Mouse (Mus musculus) forebrain, embryonic 10.5 days (tissue): ENCODE measurements around the gene Lrig2. TPM values are rescaled to one million over a fixed set of nuclear protein-coding genes. Genes with fewer than 3 reads are reported as not detected.

Source experiments
- DNase-seq: peaks from one replicate; pipeline ENCODE4 v3.0.0-alpha.2; 2017; ENCODE audit warnings: low spot score; ENCODE audit errors: extremely low spot score
- H3K27ac ChIP-seq: fragments of 300-500 bp; sonication (generic); 2 replicates; pipeline ENCODE4 v1.5.1; 2016; ENCODE audit warnings: mild to moderate bottlenecking
- H3K27me3 ChIP-seq: fragments of 300-500 bp; sonication (generic); 2 replicates; pipeline ENCODE4 v1.6.1; 2016; ENCODE audit warnings: mild to moderate bottlenecking; ENCODE audit not compliant: poor library complexity, severe bottlenecking
- H3K36me3 ChIP-seq: fragments of 300-500 bp; sonication (generic); replicated peaks from 2 replicates; pipeline ENCODE4 v1.6.1; 2016; ENCODE audit warnings: mild to moderate bottlenecking, moderate library complexity
- H3K4me1 ChIP-seq: fragments of 300-500 bp; sonication (generic); 2 replicates; pipeline ENCODE4 v1.6.1; 2016
- H3K4me3 ChIP-seq: fragments of 300-500 bp; sonication (generic); 2 replicates; pipeline ENCODE4 v1.5.1; 2016; ENCODE audit warnings: mild to moderate bottlenecking, moderate library complexity
- H3K9me3 ChIP-seq: fragments of 300-500 bp; sonication (generic); 2 replicates; pipeline ENCODE4 v1.6.1; 2016; ENCODE audit warnings: mild to moderate bottlenecking, moderate library complexity
- WGBS: fragments of 180-500 bp; shearing (Covaris S2); methylation state at CpG from one replicate; pipeline ENCODE4 v1.1.7; 2016; 5-methylcytosine and 5-hydroxymethylcytosine counted together
- polyA plus RNA-seq: library from polyadenylated mRNA; unstranded; fragments of >200 nt; fragmentation: Nextera tagmentation; extraction: Ambion mirVana; gene quantifications from 2 replicates; pipeline ENCODE4 v1.2.1, GENCODE M21; 2016

Gene Lrig2
- polyA plus RNA-seq, 1 experiment from 2014 or later = 15.1 TPM

DNA sequence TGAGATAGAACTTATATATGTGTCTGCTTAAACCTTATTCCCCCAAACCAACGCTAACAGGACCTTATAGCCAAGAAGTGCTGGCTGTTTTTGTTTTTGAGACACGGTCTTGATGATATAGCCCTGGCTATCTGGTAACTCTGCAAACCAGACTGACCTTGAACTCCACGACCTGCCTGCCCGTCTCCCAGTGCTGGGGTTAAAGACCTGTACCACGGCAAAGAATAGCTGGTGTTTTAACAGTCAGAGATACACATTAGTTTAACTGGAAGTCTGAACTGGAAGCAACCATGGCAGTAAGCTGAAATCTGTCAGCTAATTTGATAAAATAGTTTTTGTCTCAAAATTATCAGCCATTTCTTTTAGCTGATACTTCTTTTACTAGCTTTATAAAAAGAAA, 94.9 kb downstream of the Lrig2 start:
- Histone ChIP-seq H3K27me3 (no peaks in the 10 kb centered on the region), H3K27ac (no peak overlapping the region), H3K4me3 (no peak overlapping the region), H3K36me3 (no peaks in the 10 kb centered on the region), H3K4me1 (no peaks in the 10 kb centered on the region), H3K9me3 (no peaks in the 10 kb centered on the region)
- WGBS = 84% methylated on average over 5 of the region's 5 CpGs
- DNase-seq = no peak

- no peak for DNase-seq
- Histone ChIP-seq H3K9me3 (no peaks in the 10 kb centered on the region), H3K36me3 (no peaks in the 10 kb centered on the region), H3K4me1 (peaks cover 4% of the 10 kb centered on the region; the same call in 1 of the 2 replicates), H3K27me3 (no peaks in the 10 kb centered on the region), H3K4me3 (no peak overlapping the region), H3K27ac (no peak overlapping the region)
- 88% methylated on average over 6 of the region's 6 CpGs for WGBS
Measured at GRCm38 (mm10) chr3:104412482-104412881, 99.2 kb downstream of the Lrig2 start.

GRCm38 (mm10) chr3:104407506-104407905, 104.2 kb downstream of the Lrig2 start:
- Histone ChIP-seq H3K27me3 (no peaks in the 10 kb centered on the region), H3K9me3 (no peaks in the 10 kb centered on the region), H3K4me3 (no peak overlapping the region), H3K36me3 (no peaks in the 10 kb centered on the region), H3K27ac (no peak overlapping the region), H3K4me1 (peaks cover 4% of the 10 kb centered on the region; the same call in 1 of the 2 replicates)
- WGBS = 88% methylated on average over 7 of the region's 7 CpGs
- DNase-seq = no peak

DNA sequence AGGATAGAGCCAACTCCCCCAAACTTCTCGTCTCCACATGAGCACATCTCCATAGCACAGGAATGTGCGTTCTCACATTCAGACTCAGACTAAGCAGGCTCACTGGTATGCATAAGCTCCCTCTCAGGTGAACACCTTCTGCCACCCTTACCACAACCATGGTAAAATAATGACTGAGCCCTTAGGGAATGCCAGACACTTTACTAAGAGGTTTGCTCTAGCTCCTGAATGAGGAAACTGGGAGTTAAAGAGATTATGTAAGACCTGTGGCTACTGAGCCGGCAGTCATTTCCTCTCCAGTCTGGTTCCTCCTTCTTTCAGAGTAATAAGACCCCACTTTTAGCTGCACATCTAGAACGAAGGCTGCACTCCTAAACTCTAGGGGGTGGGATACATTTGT, 108.1 kb downstream of the Lrig2 start:
- 84% methylated on average over 4 of the region's 4 CpGs for WGBS

DNA sequence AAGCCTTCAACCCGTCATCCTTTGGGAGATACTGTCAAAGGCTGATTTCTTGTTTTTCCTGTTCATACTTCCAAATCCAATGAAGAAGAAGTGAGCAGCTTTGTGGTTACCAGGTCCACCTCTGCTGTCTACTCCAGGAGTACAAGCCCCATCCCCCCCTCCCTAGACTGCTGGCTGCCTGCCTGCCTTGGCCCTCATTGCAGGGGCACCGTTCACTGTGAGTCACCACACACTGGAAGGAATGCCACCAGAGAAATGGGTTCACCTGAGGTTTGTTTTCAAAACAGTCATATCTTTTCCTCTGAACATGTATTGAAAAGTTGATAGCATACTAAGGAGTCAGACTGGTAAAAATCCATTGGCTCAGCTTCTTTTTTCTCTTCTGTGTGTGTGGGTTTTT, 110.5 kb downstream of the Lrig2 start:
- DNase-seq = no peak
- no peaks in the 10 kb centered on the region for H3K27me3 ChIP-seq
- 89% methylated on average over 2 of the region's 2 CpGs for WGBS
- no peak overlapping the region for H3K27ac ChIP-seq
- no peaks in the 10 kb centered on the region for H3K9me3 ChIP-seq
- no peaks in the 10 kb centered on the region for H3K36me3 ChIP-seq
- H3K4me1 ChIP-seq = peaks cover 6% of the 10 kb centered on the region
- no peak overlapping the region for H3K4me3 ChIP-seq

More for the DNA sequence above, 108.1 kb downstream of the Lrig2 start:
- Histone ChIP-seq H3K4me1 (no peaks in the 10 kb centered on the region), H3K4me3 (no peak overlapping the region), H3K27ac (no peak overlapping the region), H3K9me3 (no peaks in the 10 kb centered on the region), H3K27me3 (no peaks in the 10 kb centered on the region), H3K36me3 (no peaks in the 10 kb centered on the region)
- no peak for DNase-seq

DNA sequence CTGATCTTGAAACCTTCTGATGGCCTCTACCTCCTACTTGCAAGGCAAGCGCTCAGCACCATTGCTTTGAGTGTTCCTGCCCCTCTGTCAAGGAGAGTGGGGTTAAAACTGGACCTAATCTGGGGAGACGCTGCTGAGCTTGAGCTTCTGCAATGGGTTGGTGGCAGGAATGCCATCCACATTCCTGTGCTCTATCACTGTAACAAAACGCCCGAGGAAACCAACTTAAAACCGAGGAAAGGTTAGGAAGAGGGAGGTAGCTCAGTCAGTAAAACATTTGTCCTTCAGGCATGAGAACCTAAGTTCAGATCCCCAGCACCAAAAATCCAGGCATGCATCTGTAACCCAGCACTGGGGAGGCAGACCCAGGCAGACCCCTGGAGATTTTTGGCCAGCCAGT, 111.6 kb downstream of the Lrig2 start:
- DNase-seq = no peak
- Histone ChIP-seq H3K9me3 (no peaks in the 10 kb centered on the region), H3K27ac (no peak overlapping the region), H3K36me3 (no peaks in the 10 kb centered on the region), H3K4me3 (no peak overlapping the region), H3K27me3 (no peaks in the 10 kb centered on the region), H3K4me1 (peaks cover 11% of the 10 kb centered on the region)
- 95% methylated on average over 5 of the region's 5 CpGs for WGBS

GRCm38 (mm10) chr3:104399296-104400045, 112.2 kb downstream of the Lrig2 start:
- 86% methylated on average over 10 of the region's 10 CpGs for WGBS
- H3K4me3 ChIP-seq = no peak overlapping the region
- H3K27me3 ChIP-seq = no peaks in the 10 kb centered on the region

DNA sequence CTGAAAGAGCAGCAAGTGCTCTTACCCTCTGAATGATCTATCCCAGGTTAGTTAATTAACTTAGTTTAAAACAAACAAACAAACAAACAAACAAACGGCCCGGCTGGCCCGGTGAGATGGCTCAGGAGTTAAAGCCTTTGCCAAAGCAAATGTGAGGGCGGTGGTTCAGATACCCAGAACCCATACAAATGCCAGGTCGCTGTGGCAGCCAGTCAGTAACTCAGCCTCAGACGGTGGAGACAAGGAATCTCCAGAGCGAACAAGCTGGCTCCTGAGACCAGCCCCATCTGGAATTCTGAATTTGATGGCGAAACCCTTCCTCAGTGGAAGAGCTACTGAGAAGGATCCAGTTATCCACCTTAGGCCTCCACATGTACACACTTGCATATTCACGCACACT, 114.4 kb downstream of the Lrig2 start:
- 87% methylated on average over 9 of the region's 9 CpGs for WGBS
- no peak overlapping the region for H3K4me3 ChIP-seq

More at GRCm38 (mm10) chr3:104399296-104400045, 112.2 kb downstream of the Lrig2 start:
- H3K4me1 ChIP-seq = peaks cover 11% of the 10 kb centered on the region
- DNase-seq = no peak
- H3K27ac ChIP-seq = no peak overlapping the region
- H3K9me3 ChIP-seq = no peaks in the 10 kb centered on the region
- no peaks in the 10 kb centered on the region for H3K36me3 ChIP-seq

DNA sequence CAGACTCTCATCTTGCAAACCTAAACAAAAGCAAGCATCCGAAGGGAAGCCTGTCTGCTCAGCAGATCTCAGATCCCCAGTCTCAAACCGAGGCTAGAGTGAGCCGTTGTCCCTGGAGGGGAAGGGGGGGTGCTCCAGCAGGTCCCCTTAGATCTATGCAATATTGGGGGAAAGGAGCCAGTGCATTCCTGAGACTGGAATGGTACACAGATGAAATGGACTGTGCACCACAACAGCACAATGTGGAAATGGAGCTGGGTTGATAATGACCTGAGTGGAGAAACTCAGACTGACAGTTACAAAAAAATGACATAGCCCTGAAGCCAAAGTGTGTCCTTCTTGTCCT, 115.0 kb downstream of the Lrig2 start:
- H3K27me3 ChIP-seq = no peaks in the 10 kb centered on the region
- peaks cover 11% of the 10 kb centered on the region for H3K4me1 ChIP-seq
- H3K4me3 ChIP-seq = no peak overlapping the region
- H3K27ac ChIP-seq = no peak overlapping the region
- H3K36me3 ChIP-seq = no peaks in the 10 kb centered on the region
- 51% methylated on average over 3 of the region's 3 CpGs for WGBS
- no peak for DNase-seq
- H3K9me3 ChIP-seq = 0 out of 2 replicates have a peak, but pooled peaks cover 2% of the 10 kb centered on the region

More for the DNA sequence above, 114.4 kb downstream of the Lrig2 start:
- Histone ChIP-seq H3K27ac (no peak overlapping the region), H3K36me3 (no peaks in the 10 kb centered on the region), H3K27me3 (no peaks in the 10 kb centered on the region), H3K4me1 (peaks cover 11% of the 10 kb centered on the region), H3K9me3 (0 out of 2 replicates have a peak, but pooled peaks cover 2% of the 10 kb centered on the region)
- no peak for DNase-seq

- peaks cover 11% of the 10 kb centered on the region for H3K4me1 ChIP-seq
- H3K9me3 ChIP-seq = 0 out of 2 replicates have a peak, but pooled peaks cover 2% of the 10 kb centered on the region
- H3K27ac ChIP-seq = no peak overlapping the region
- no peak for DNase-seq
- WGBS = 66% methylated on average over 11 of the region's 11 CpGs
- H3K36me3 ChIP-seq = no peaks in the 10 kb centered on the region
- H3K4me3 ChIP-seq = no peak overlapping the region
- no peaks in the 10 kb centered on the region for H3K27me3 ChIP-seq
Measured at GRCm38 (mm10) chr3:104396067-104396735, 115.5 kb downstream of the Lrig2 start.

DNA sequence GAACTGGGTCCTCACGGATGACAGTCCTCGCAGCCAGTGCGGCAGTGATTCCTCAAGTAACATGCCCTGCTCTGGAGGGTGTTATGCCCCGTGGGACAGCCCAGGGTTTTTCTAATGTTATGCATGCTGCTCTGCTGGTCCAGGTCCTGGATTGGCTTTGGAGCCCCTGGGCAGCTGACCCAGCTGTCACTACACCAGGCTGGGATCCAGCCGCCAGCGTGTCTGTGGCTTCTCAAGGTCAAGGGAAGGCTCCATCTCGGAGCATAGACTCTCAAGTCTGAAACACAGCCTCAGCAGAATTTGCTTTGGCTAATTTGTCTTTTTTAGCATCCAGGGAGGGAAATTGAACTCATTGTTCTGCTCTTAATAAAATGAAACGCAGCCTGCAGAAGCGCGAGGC, 121.6 kb downstream of the Lrig2 start:
- Histone ChIP-seq H3K36me3 (no peaks in the 10 kb centered on the region), H3K27ac (no peak overlapping the region), H3K4me1 (peaks cover 4% of the 10 kb centered on the region; the same call in 1 of the 2 replicates), H3K4me3 (no peak overlapping the region), H3K27me3 (no peaks in the 10 kb centered on the region), H3K9me3 (0 out of 2 replicates have a peak, but pooled peaks cover 2% of the 10 kb centered on the region)
- WGBS = 87% methylated on average over 10 of the region's 10 CpGs
- DNase-seq = no peak

DNA sequence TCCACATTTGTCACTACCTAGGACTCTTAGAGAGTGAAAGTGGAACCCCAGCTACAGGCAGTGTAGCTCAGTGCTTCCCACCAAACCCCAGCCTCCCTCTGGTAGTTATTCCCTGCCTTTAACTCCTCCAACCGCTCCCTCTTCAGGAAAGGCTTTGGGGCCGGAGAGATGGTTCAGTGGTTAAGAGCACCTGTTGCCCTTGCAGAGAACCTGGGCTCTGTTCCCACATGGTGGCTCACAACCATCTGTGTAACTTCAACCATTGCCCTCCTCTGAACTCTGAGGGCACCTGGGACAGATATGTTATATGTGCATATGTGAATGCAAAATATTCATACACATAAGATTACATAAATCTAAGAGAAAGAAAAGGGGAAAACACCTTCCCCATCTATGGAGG, 122.3 kb downstream of the Lrig2 start:
- 92% methylated on average over 2 of the region's 2 CpGs for WGBS
- Histone ChIP-seq H3K4me3 (no peak overlapping the region), H3K9me3 (0 out of 2 replicates have a peak, but pooled peaks cover 2% of the 10 kb centered on the region), H3K4me1 (peaks cover 4% of the 10 kb centered on the region; the same call in 1 of the 2 replicates), H3K27ac (no peak overlapping the region), H3K36me3 (no peaks in the 10 kb centered on the region), H3K27me3 (no peaks in the 10 kb centered on the region)
- no peak for DNase-seq

- Histone ChIP-seq H3K4me1 (peaks cover 11% of the 10 kb centered on the region; the same call in 1 of the 2 replicates), H3K4me3 (no peak overlapping the region), H3K27me3 (no peaks in the 10 kb centered on the region), H3K9me3 (no peaks in the 10 kb centered on the region), H3K36me3 (no peaks in the 10 kb centered on the region), H3K27ac (no peak overlapping the region)
- DNase-seq = no peak
- 94% methylated on average over 8 of the region's 8 CpGs for whole genome bisulfite sequencing
Measured at GRCm38 (mm10) chr3:104385587-104385986, 126.1 kb downstream of the Lrig2 start.
